Mouse (Mus musculus): ENCODE measurements around the gene Anapc16. TPM values are rescaled to one million over a fixed set of nuclear protein-coding genes. Genes with fewer than 3 reads are reported as not detected.

Gene Anapc16
- 96.9 and 101 TPM in 2 replicates for polyA plus RNA-seq (2012; rRNA removed)

DNA sequence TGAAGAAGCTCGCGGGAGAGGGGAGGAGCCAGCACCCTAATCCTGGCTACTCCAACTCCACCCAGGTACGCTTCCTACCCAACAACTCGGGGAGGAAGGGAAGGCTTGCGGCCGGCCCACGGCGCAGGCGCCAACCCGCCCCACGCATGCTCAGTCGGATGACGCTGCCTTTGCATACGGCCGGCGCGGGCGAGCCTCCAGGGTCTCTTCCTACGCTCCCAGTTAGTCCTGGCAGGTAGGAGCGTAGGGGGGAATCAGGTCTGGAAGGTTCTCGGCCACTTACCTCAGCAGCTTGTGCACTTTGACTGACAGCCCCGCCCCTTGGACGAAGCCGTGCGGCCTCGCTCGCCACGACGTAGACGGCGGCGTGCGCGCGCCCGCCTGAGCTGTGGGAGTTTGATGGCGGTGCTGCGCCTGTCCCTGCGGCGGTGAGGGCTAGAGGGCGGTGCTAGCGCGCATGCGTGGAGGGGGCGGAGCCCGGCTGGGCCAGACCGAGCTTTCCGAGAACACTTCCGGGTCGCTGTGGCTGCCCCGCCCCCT, at the start of gene Anapc16, which contains the start of gene Ascc1:
TSS of gene Anapc16 (minus strand) at position 463 of the 540 bp plus-strand sequence.
TSS of gene Ascc1 (plus strand) at position 133 of the 540 bp plus-strand sequence.

GRCm38 (mm10) chr10:59951211-59952151, 51.5 kb downstream of the Anapc16 start, which contains the start of gene Ddit4:
Gene Ddit4, minus strand, starts transcription at chr10:59951834.

Other genes starting within 250 kb of the Anapc16 start
- 30.6 and 31.1 TPM in 2 replicates for gene Dnajb12, start 123.6 kb downstream of the Anapc16 start, polyA plus RNA-seq (2012; rRNA removed)
- 101 and 133 TPM in 2 replicates for gene Ddit4, start 51.3 kb downstream of the Anapc16 start, polyA plus RNA-seq (2012; rRNA removed)
- 35.3 and 37.0 TPM in 2 replicates for gene Ascc1, start 330 bp downstream of the Anapc16 start, polyA plus RNA-seq (2012; rRNA removed)
- 85.8 and 105 TPM in 2 replicates for gene Spock2, start 103.1 kb upstream of the Anapc16 start, polyA plus RNA-seq (2012; rRNA removed)
- 3.5 and 4.3 TPM in 2 replicates for gene Chst3, start 216.1 kb upstream of the Anapc16 start, polyA plus RNA-seq (2012; rRNA removed)

Data from central nervous system, embryonic 14 days (tissue).